Mouse (Mus musculus) stomach, embryonic 14.5 days (tissue): ENCODE data around the gene Zfp689. TPM values are rescaled to one million over a fixed set of nuclear protein-coding genes. Genes with fewer than 3 reads are reported as not detected.
"Not testable (repeated sequence)": the region's sequence is repeated elsewhere in the genome, so short reads cannot be mapped to it uniquely, and the experiment has no call there.

Source experiments
- ATAC-seq: fragments of 200-750 bp; cut with Nextera tagmentation; 2 replicates; pipeline ENCODE4 v1.8.0; 2017; ENCODE audit warnings: low read depth, moderate TSS enrichment; ENCODE audit not compliant: insufficient number of reproducible peaks, insufficient read depth, low FRiP score
- H3K27ac ChIP-seq: fragments of 300-500 bp; sonication (generic); 2 replicates; pipeline ENCODE4 v1.5.1; 2014; ENCODE audit warnings: mild to moderate bottlenecking, low read length, moderate library complexity, mixed read lengths
- H3K27me3 ChIP-seq: fragments of 300-500 bp; sonication (generic); 2 replicates; pipeline ENCODE4 v1.6.1; 2014; ENCODE audit warnings: low read length, control low read depth, mixed read lengths; ENCODE audit not compliant: control insufficient read depth, insufficient read depth
- H3K36me3 ChIP-seq: fragments of 300-500 bp; sonication (generic); 2 replicates; pipeline ENCODE4 v1.6.1; 2014; ENCODE audit warnings: mild to moderate bottlenecking, control low read depth, low read length, moderate library complexity, mixed read lengths; ENCODE audit not compliant: control insufficient read depth, insufficient read depth
- H3K4me1 ChIP-seq: fragments of 300-500 bp; sonication (generic); 2 replicates; pipeline ENCODE4 v1.6.1; 2014; ENCODE audit warnings: low read length, control low read depth, mixed read lengths; ENCODE audit not compliant: control insufficient read depth, insufficient read depth
- H3K4me2 ChIP-seq: fragments of 300-500 bp; sonication (generic); replicated peaks from 2 replicates; pipeline ENCODE4 v1.6.1; 2014; ENCODE audit warnings: low read depth, low read length, control low read depth
- H3K4me3 ChIP-seq: fragments of 300-500 bp; sonication (generic); 2 replicates; pipeline ENCODE4 v1.5.1; 2014; ENCODE audit warnings: low read depth, low read length, control low read depth
- H3K9ac ChIP-seq: fragments of 300-500 bp; sonication (generic); replicated peaks from 2 replicates; pipeline ENCODE4 v1.6.1; 2014; ENCODE audit warnings: low read depth, mild to moderate bottlenecking, control low read depth, low read length, moderate library complexity, mixed read lengths
- H3K9me3 ChIP-seq: fragments of 300-500 bp; sonication (generic); 2 replicates; pipeline ENCODE4 v1.6.1; 2016; ENCODE audit warnings: low read depth, low read length, control low read depth; ENCODE audit not compliant: control insufficient read depth
- WGBS: fragments of 180-500 bp; shearing (Covaris S2); extraction: QIAGEN DNeasy Blood & Tissue Kit; methylation state at CpG from one replicate; pipeline ENCODE4 v1.1.7; 2014; 5-methylcytosine and 5-hydroxymethylcytosine counted together
- polyA plus RNA-seq: library from polyadenylated mRNA; unstranded; fragments of >200 nt; fragmentation: Nextera tagmentation; extraction: Ambion mirVana; gene quantifications from 2 replicates; pipeline ENCODE4 v1.2.1, GENCODE M21; 2014

Zfp689 gene
- polyA plus RNA-seq, 1 experiment from 2014 or later = 9.1 TPM

GRCm38 (mm10) chr7:127473705-127474104, 24.7 kb upstream of the Zfp689 start:
- Histone ChIP-seq H3K4me1 (peaks cover 13% of the 10 kb centered on the region), H3K9me3 (no peaks in the 10 kb centered on the region), H3K4me2 (no peak overlapping the region), H3K27ac (no peak overlapping the region), H3K9ac (no peak overlapping the region), H3K4me3 (no peak overlapping the region), H3K27me3 (no peaks in the 10 kb centered on the region), H3K36me3 (peaks cover 29% of the 10 kb centered on the region)
- WGBS = 79% methylated on average over 5 of the region's 5 CpGs
- no peak for ATAC-seq

GRCm38 (mm10) chr7:127472060-127472459, 23.1 kb upstream of the Zfp689 start:
- Histone ChIP-seq H3K27ac (peak overlapping the region; percentile 91), H3K9ac (peak overlapping the region; percentile 77), H3K4me2 (peak overlapping the region; percentile 75), H3K4me3 (peak overlapping the region; percentile 68), H3K36me3 (peaks cover 32% of the 10 kb centered on the region), H3K9me3 (no peaks in the 10 kb centered on the region), H3K4me1 (peaks cover 11% of the 10 kb centered on the region), H3K27me3 (no peaks in the 10 kb centered on the region)
- WGBS = 0% methylated on average over 7 of the region's 7 CpGs
- no peak for ATAC-seq

- Histone ChIP-seq H3K4me1 (peaks cover 7% of the 10 kb centered on the region), H3K4me2 (peak overlapping the region; percentile 75), H3K27ac (peak overlapping the region; percentile 91), H3K4me3 (peak overlapping the region; percentile 68), H3K9me3 (no peaks in the 10 kb centered on the region), H3K9ac (peak overlapping the region; percentile 77), H3K36me3 (peaks cover 33% of the 10 kb centered on the region), H3K27me3 (no peaks in the 10 kb centered on the region)
- under 1% methylated on average over 25 of the region's 25 CpGs for WGBS
- no peak for ATAC-seq
These were observed 22.7 kb upstream of the Zfp689 start for GRCm38 (mm10) chr7:127471646-127472010.

GRCm38 (mm10) chr7:127470743-127471645, 22.0 kb upstream of the Zfp689 start:
- H3K4me3 ChIP-seq = peak overlapping the region; percentile 68
- peak overlapping the region; percentile 91 for H3K27ac ChIP-seq
- WGBS = under 1% methylated on average over 46 of the region's 46 CpGs
- peak overlapping the region; percentile 75 for H3K4me2 ChIP-seq
- H3K36me3 ChIP-seq = peaks cover 31% of the 10 kb centered on the region
- H3K9me3 ChIP-seq = no peaks in the 10 kb centered on the region
- peak overlapping the region; percentile 77 for H3K9ac ChIP-seq
- H3K27me3 ChIP-seq = no peaks in the 10 kb centered on the region
- H3K4me1 ChIP-seq = peaks cover 7% of the 10 kb centered on the region
- ATAC-seq = peak; percentile 90

- peak overlapping the region; percentile 68 for H3K4me3 ChIP-seq
- peak overlapping the region; percentile 91 for H3K27ac ChIP-seq
- no peak for ATAC-seq
- WGBS = 9% methylated on average over 10 of the region's 10 CpGs
- H3K4me2 ChIP-seq = peak overlapping the region; percentile 75
- H3K36me3 ChIP-seq = peaks cover 23% of the 10 kb centered on the region
- H3K9me3 ChIP-seq = no peaks in the 10 kb centered on the region
- no peaks in the 10 kb centered on the region for H3K27me3 ChIP-seq
- peak overlapping the region; percentile 77 for H3K9ac ChIP-seq
- peaks cover 7% of the 10 kb centered on the region for H3K4me1 ChIP-seq
These were observed 21.2 kb upstream of the Zfp689 start for GRCm38 (mm10) chr7:127470011-127470715.

GRCm38 (mm10) chr7:127466606-127467005, 17.6 kb upstream of the Zfp689 start:
- H3K9ac ChIP-seq = no peak overlapping the region
- H3K9me3 ChIP-seq = no peaks in the 10 kb centered on the region
- H3K36me3 ChIP-seq = peaks cover 4% of the 10 kb centered on the region
- WGBS = 95% methylated on average over 4 of the region's 4 CpGs
- no peak for ATAC-seq
- H3K27me3 ChIP-seq = no peaks in the 10 kb centered on the region
- H3K27ac ChIP-seq = no peak overlapping the region
- no peaks in the 10 kb centered on the region for H3K4me1 ChIP-seq
- no peak overlapping the region for H3K4me2 ChIP-seq
- no peak overlapping the region for H3K4me3 ChIP-seq

GRCm38 (mm10) chr7:127465670-127466069, 16.7 kb upstream of the Zfp689 start:
- not testable (repeated sequence) for H3K9ac ChIP-seq, H3K27me3 ChIP-seq, ATAC-seq, H3K4me2 ChIP-seq, H3K9me3 ChIP-seq, H3K36me3 ChIP-seq, H3K4me1 ChIP-seq, H3K4me3 ChIP-seq, H3K27ac ChIP-seq
- 93% methylated on average over 2 of the region's 2 CpGs for WGBS

GRCm38 (mm10) chr7:127465191-127465590, 16.2 kb upstream of the Zfp689 start:
- Histone ChIP-seq H3K36me3 (peaks cover 8% of the 10 kb centered on the region), H3K4me1 (no peaks in the 10 kb centered on the region), H3K9me3 (no peaks in the 10 kb centered on the region), H3K27ac (no peak overlapping the region), H3K4me2 (no peak overlapping the region), H3K4me3 (no peak overlapping the region), H3K9ac (no peak overlapping the region), H3K27me3 (no peaks in the 10 kb centered on the region)
- no peak for ATAC-seq
- 92% methylated on average over 3 of the region's 3 CpGs for WGBS
